Mouse (Mus musculus) forebrain, embryonic 14.5 days (tissue): Measurements from ENCODE around the gene Mocs1. TPM values are rescaled to one million over a fixed set of nuclear protein-coding genes. Genes with fewer than 3 reads are reported as not detected.

ENCODE experiments used
- ATAC-seq: fragments of 200-750 bp; cut with Nextera tagmentation; 2 replicates; pipeline ENCODE4 v1.8.0; 2017; ENCODE audit warnings: mild to moderate bottlenecking, moderate library complexity
- DNase-seq: peaks from one replicate; pipeline ENCODE4 v3.0.0-alpha.2; 2015; ENCODE audit warnings: low spot score
- H3K27ac ChIP-seq: fragments of 300-500 bp; sonication (generic); 2 replicates; pipeline ENCODE4 v1.5.1; 2014; ENCODE audit warnings: low read depth, mild to moderate bottlenecking, control low read depth, low read length, moderate library complexity
- H3K27me3 ChIP-seq: fragments of 300-500 bp; sonication (generic); replicated peaks from 2 replicates; pipeline ENCODE4 v1.6.1; 2014; ENCODE audit warnings: low read length, control low read depth, mixed read lengths; ENCODE audit not compliant: control insufficient read depth, insufficient read depth
- H3K36me3 ChIP-seq: fragments of 300-500 bp; sonication (generic); 2 replicates; pipeline ENCODE4 v1.6.1; 2014; ENCODE audit warnings: low read length, control low read depth; ENCODE audit not compliant: control insufficient read depth, insufficient read depth
- H3K4me1 ChIP-seq: fragments of 300-500 bp; sonication (generic); 2 replicates; pipeline ENCODE4 v1.6.1; 2014; ENCODE audit warnings: antibody characterized with exemption, low read length, control low read depth; ENCODE audit not compliant: control insufficient read depth, insufficient read depth
- H3K4me2 ChIP-seq: fragments of 300-500 bp; sonication (generic); 2 replicates; pipeline ENCODE4 v1.6.1; 2014; ENCODE audit warnings: mild to moderate bottlenecking, control low read depth, low read length
- H3K4me3 ChIP-seq: fragments of 300-500 bp; sonication (generic); 2 replicates; pipeline ENCODE4 v1.5.1; 2014; ENCODE audit warnings: low read depth, low read length, control low read depth
- H3K9ac ChIP-seq: fragments of 300-500 bp; sonication (generic); 2 replicates; pipeline ENCODE4 v1.6.1; 2014; ENCODE audit warnings: mild to moderate bottlenecking, low read length, control low read depth, moderate library complexity
- H3K9me3 ChIP-seq: fragments of 300-500 bp; sonication (generic); replicated peaks from 2 replicates; pipeline ENCODE4 v1.6.1; 2016; ENCODE audit warnings: low read length, control low read depth, mixed read lengths; ENCODE audit not compliant: control insufficient read depth
- WGBS: fragments of 180-500 bp; shearing (Covaris S2); extraction: QIAGEN DNeasy Blood & Tissue Kit; methylation state at CpG from one replicate; pipeline ENCODE4 v1.1.7; 2014; 5-methylcytosine and 5-hydroxymethylcytosine counted together
- polyA plus RNA-seq: library from polyadenylated mRNA; unstranded; fragments of >200 nt; fragmentation: Nextera tagmentation; extraction: Ambion mirVana; gene quantifications from 2 replicates; pipeline ENCODE4 v1.2.1, GENCODE M21; 2014

Mocs1 gene
- 3.6 and 4.2 TPM in 2 replicates for polyA plus RNA-seq

DNA sequence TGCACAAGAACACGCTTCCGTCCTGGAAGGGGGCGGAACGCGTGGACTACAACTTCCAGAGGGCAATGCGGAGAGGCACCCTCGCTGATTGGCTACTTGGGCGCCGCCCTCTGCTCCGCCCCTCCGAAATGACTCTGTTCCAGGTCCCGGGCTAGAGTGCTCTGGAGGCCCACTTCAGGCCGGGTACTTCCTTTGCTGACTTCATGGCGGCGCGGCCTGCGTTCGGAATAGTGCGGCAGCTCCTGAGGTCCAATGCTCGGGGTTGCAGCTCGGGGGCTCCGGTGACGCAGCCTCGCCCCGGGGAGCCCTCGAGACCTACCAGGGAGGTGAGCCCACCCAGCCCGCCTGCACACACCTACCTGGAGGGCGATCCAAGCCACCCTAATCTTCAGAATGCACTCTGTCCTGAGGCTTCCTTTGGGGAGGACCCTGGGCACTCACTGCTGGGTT, at the start of gene Mocs1:
Gene Mocs1, plus strand, starts transcription at position 124 of the 450 bp plus-strand sequence.
- Histone ChIP-seq H3K36me3 (no peaks in the 10 kb centered on the region), H3K4me3 (peak within 1 kb of the TSS; percentile 52), H3K27ac (no peak within 1 kb of the TSS), H3K9me3 (no peaks in the 10 kb centered on the region), H3K4me2 (peak within 1 kb of the TSS; percentile 83), H3K4me1 (no peaks in the 10 kb centered on the region), H3K9ac (peak within 1 kb of the TSS; percentile 80), H3K27me3 (no peaks in the 10 kb centered on the region)
- peak; percentile 99 for ATAC-seq
- 0% methylated on average over 28 of the region's 28 CpGs for WGBS
- DNase-seq, result peak; percentile 97

DNA sequence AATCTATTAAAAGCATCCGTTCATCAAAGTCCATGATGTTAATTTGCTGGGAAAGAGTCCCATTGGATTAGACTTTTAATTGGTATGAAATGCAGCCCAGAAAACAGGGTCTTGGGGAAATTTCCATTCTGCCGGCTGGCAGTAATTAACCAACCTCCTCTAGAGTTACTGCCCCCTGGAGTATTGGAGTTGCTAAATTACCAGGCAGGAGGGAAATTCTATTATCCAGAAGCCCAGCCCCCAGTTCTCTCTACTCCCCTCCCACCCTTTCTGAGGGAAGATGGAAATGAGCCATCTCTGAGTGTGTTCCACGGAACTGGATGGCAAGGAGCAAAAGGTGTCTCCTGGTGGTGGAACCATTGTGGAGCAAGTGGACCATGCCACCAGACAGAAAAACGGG, 48.5 kb upstream of the Mocs1 start:
- Histone ChIP-seq H3K27ac (no peak overlapping the region), H3K9ac (no peak overlapping the region), H3K36me3 (no peaks in the 10 kb centered on the region), H3K4me1 (peaks cover 3% of the 10 kb centered on the region), H3K27me3 (no peaks in the 10 kb centered on the region), H3K9me3 (no peaks in the 10 kb centered on the region), H3K4me2 (no peak overlapping the region), H3K4me3 (no peak overlapping the region)
- ATAC-seq (no peak), DNase-seq (no peak)
- 60% methylated on average over 4 of the region's 4 CpGs for WGBS

- WGBS, result 61% methylated on average over 6 of the region's 6 CpGs
- Histone ChIP-seq H3K4me1 (peaks cover 3% of the 10 kb centered on the region), H3K4me2 (no peak overlapping the region), H3K27ac (no peak overlapping the region), H3K4me3 (no peak overlapping the region), H3K27me3 (no peaks in the 10 kb centered on the region), H3K9me3 (no peaks in the 10 kb centered on the region), H3K36me3 (no peaks in the 10 kb centered on the region), H3K9ac (no peak overlapping the region)
- DNase-seq (peak; percentile 14), ATAC-seq (no peak)
Observed at GRCm38 (mm10) chr17:49384217-49384943, 43.8 kb upstream of the Mocs1 start.

GRCm38 (mm10) chr17:49387741-49388140, 40.4 kb upstream of the Mocs1 start:
- peaks cover 3% of the 10 kb centered on the region for H3K4me1 ChIP-seq
- H3K4me3 ChIP-seq, result no peak overlapping the region
- H3K27me3 ChIP-seq, result no peaks in the 10 kb centered on the region
- DNase-seq, result no peak
- H3K4me2 ChIP-seq, result no peak overlapping the region
- no peak overlapping the region for H3K9ac ChIP-seq
- H3K36me3 ChIP-seq, result no peaks in the 10 kb centered on the region
- H3K27ac ChIP-seq, result no peak overlapping the region
- no peak for ATAC-seq
- no peaks in the 10 kb centered on the region for H3K9me3 ChIP-seq
- 82% methylated on average over 2 of the region's 2 CpGs for WGBS

- 6% methylated on average over 1 of the region's 1 CpGs for WGBS
- H3K4me2 ChIP-seq, result no peak overlapping the region
Observed at GRCm38 (mm10) chr17:49392751-49393150, 35.4 kb upstream of the Mocs1 start.

GRCm38 (mm10) chr17:49394836-49395235, 33.3 kb upstream of the Mocs1 start:
- no peak overlapping the region for H3K27ac ChIP-seq
- no peaks in the 10 kb centered on the region for H3K4me1 ChIP-seq
- no peak overlapping the region for H3K4me2 ChIP-seq
- DNase-seq (no peak), ATAC-seq (no peak)
- H3K4me3 ChIP-seq, result no peak overlapping the region
- H3K36me3 ChIP-seq, result no peaks in the 10 kb centered on the region
- 82% methylated on average over 1 of the region's 1 CpGs for WGBS
- H3K9me3 ChIP-seq, result no peaks in the 10 kb centered on the region
- H3K27me3 ChIP-seq, result no peaks in the 10 kb centered on the region
- H3K9ac ChIP-seq, result no peak overlapping the region

More at GRCm38 (mm10) chr17:49392751-49393150, 35.4 kb upstream of the Mocs1 start:
- no peaks in the 10 kb centered on the region for H3K4me1 ChIP-seq
- ATAC-seq (no peak), DNase-seq (peak; percentile 35)
- H3K9ac ChIP-seq, result no peak overlapping the region
- no peaks in the 10 kb centered on the region for H3K27me3 ChIP-seq
- no peaks in the 10 kb centered on the region for H3K36me3 ChIP-seq
- no peaks in the 10 kb centered on the region for H3K9me3 ChIP-seq
- H3K27ac ChIP-seq, result no peak overlapping the region
- no peak overlapping the region for H3K4me3 ChIP-seq

- Histone ChIP-seq H3K36me3 (no peaks in the 10 kb centered on the region), H3K9ac (no peak overlapping the region), H3K4me2 (no peak overlapping the region), H3K27ac (no peak overlapping the region), H3K27me3 (no peaks in the 10 kb centered on the region), H3K9me3 (no peaks in the 10 kb centered on the region), H3K4me3 (no peak overlapping the region), H3K4me1 (no peaks in the 10 kb centered on the region)
- DNase-seq (no peak), ATAC-seq (no peak)
- WGBS, result 61% methylated on average over 4 of the region's 4 CpGs
Observed at GRCm38 (mm10) chr17:49399605-49400004, 28.6 kb upstream of the Mocs1 start.

DNA sequence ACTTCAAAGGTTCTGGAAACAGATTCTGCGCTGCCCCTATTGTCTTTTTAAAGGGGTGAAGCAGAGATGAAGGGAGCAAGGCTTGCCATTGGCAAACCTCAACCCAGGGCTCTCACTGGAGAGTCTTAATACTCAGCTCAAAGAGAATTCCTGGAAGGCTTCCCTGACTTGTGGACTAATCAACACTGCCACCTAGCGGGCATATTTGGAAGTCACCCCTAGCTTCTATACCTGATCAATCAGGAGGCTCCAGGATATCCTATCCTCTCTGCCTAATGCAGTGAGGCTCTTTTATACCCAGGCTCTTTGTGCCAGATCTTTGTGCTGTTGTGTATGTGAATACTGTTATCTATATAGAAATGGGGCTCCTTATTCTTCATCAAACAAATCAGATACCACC, 28.0 kb upstream of the Mocs1 start:
- peak; percentile 72 for ATAC-seq
- no peak overlapping the region for H3K9ac ChIP-seq

GRCm38 (mm10) chr17:49403151-49403550, 25.0 kb upstream of the Mocs1 start:
- ATAC-seq (no peak), DNase-seq (no peak)
- H3K36me3 ChIP-seq, result no peaks in the 10 kb centered on the region
- no peaks in the 10 kb centered on the region for H3K27me3 ChIP-seq
- no peak overlapping the region for H3K4me2 ChIP-seq
- H3K4me1 ChIP-seq, result no peaks in the 10 kb centered on the region
- H3K9me3 ChIP-seq, result no peaks in the 10 kb centered on the region
- no peak overlapping the region for H3K27ac ChIP-seq
- H3K9ac ChIP-seq, result no peak overlapping the region
- no peak overlapping the region for H3K4me3 ChIP-seq
- 82% methylated on average over 6 of the region's 6 CpGs for WGBS

More for the DNA sequence above, 28.0 kb upstream of the Mocs1 start:
- Histone ChIP-seq H3K9me3 (no peaks in the 10 kb centered on the region), H3K27ac (no peak overlapping the region), H3K4me1 (no peaks in the 10 kb centered on the region), H3K36me3 (no peaks in the 10 kb centered on the region), H3K4me3 (no peak overlapping the region), H3K27me3 (no peaks in the 10 kb centered on the region), H3K4me2 (no peak overlapping the region)
- WGBS, result 0% methylated on average over 2 of the region's 2 CpGs
- peak; percentile 94 for DNase-seq
